Mouse (Mus musculus) testis, adult 2 months (tissue): ENCODE data around the gene Tmem92.

Experiments used
- CTCF ChIP-seq: fragments of 200-500 bp; IDR thresholded peaks from 2 replicates; pipeline ENCODE4 v1.5.1; 2012; ENCODE audit warnings: low read depth, mild to moderate bottlenecking, inconsistent platforms, low read length, moderate library complexity; ENCODE audit not compliant: control insufficient read depth, insufficient read depth, insufficient replicate concordance
- POLR2A ChIP-seq: fragments of 200-500 bp; IDR thresholded peaks from 2 replicates; pipeline ENCODE4 v1.6.1; 2012; ENCODE audit warnings: low read depth, mild to moderate bottlenecking, inconsistent platforms, low read length, moderate library complexity; ENCODE audit not compliant: control insufficient read depth

- TF ChIP-seq CTCF (no peak), POLR2A (no peak)
Observed at GRCm38 (mm10) chr11:94774887-94775497, 7.5 kb downstream of the Tmem92 start.
